Mouse (Mus musculus) forebrain, embryonic 16.5 days (tissue): ENCODE measurements around the gene Camk1. TPM values are rescaled to one million over a fixed set of nuclear protein-coding genes. Genes with fewer than 3 reads are reported as not detected.

Experiments used
- ATAC-seq: fragments of 200-750 bp; cut with Nextera tagmentation; 2 replicates; pipeline ENCODE4 v1.8.0; 2017; ENCODE audit warnings: mild to moderate bottlenecking, moderate library complexity
- H3K27ac ChIP-seq: fragments of 300-500 bp; sonication (generic); 2 replicates; pipeline ENCODE4 v1.5.1; 2014; ENCODE audit warnings: low read length, control low read depth
- H3K27me3 ChIP-seq: fragments of 300-500 bp; sonication (generic); replicated peaks from 2 replicates; pipeline ENCODE4 v1.6.1; 2014; ENCODE audit warnings: low read length; ENCODE audit not compliant: control insufficient read depth, insufficient read depth
- H3K36me3 ChIP-seq: fragments of 300-500 bp; sonication (generic); 2 replicates; pipeline ENCODE4 v1.6.1; 2014; ENCODE audit not compliant: control insufficient read depth, insufficient read depth
- H3K4me1 ChIP-seq: fragments of 300-500 bp; sonication (generic); replicated peaks from 2 replicates; pipeline ENCODE4 v1.6.1; 2014; ENCODE audit warnings: low read length; ENCODE audit not compliant: control insufficient read depth, insufficient read depth
- H3K4me2 ChIP-seq: fragments of 300-500 bp; sonication (generic); 2 replicates; pipeline ENCODE4 v1.6.1; 2014; ENCODE audit warnings: mild to moderate bottlenecking, low read length, control low read depth
- H3K4me3 ChIP-seq: fragments of 300-500 bp; sonication (generic); replicated peaks from 2 replicates; pipeline ENCODE4 v1.5.1; 2014; ENCODE audit warnings: mild to moderate bottlenecking, low read length, control low read depth
- H3K9ac ChIP-seq: fragments of 300-500 bp; sonication (generic); replicated peaks from 2 replicates; pipeline ENCODE4 v1.6.1; 2014; ENCODE audit warnings: low read depth, low read length, control low read depth
- H3K9me3 ChIP-seq: fragments of 300-500 bp; sonication (generic); 2 replicates; pipeline ENCODE4 v1.6.1; 2016; ENCODE audit warnings: low read length; ENCODE audit not compliant: control insufficient read depth
- WGBS: fragments of 180-500 bp; shearing (Covaris S2); extraction: QIAGEN DNeasy Blood & Tissue Kit; methylation state at CpG from one replicate; pipeline ENCODE4 v1.1.7; 2014; 5-methylcytosine and 5-hydroxymethylcytosine counted together
- polyA plus RNA-seq: library from polyadenylated mRNA; unstranded; fragments of >200 nt; fragmentation: Nextera tagmentation; extraction: Ambion mirVana; gene quantifications from 2 replicates; pipeline ENCODE4 v1.2.1, GENCODE M21; 2015

Gene Camk1
- polyA plus RNA-seq, 1 experiment from 2014 or later, result 99.3 TPM

DNA sequence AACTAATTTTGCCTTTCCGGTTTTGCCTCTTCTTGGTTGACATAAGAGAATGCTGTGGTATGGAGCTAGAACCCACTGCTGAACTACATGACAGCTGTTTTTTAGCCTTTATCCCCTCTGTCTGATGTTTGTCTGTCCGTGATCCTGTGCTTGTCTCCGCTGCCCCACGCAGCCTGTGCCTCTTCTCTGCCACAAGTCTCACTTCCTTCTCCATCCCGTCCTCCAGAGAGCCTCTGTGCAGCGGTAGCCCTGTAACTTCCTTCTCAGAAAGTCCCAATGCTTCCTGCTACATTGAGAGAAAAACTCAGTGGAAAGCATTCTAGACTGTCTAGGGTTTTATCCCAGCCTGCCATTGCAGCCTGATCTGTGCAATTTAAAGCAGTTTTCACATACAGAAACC lies 35.5 kb upstream of the Camk1 start:
- H3K4me2 ChIP-seq, result peak overlapping the region; percentile 86; the same call in 1 of the 2 replicates
- H3K27me3 ChIP-seq, result no peaks in the 10 kb centered on the region
- no peak overlapping the region for H3K27ac ChIP-seq
- WGBS, result 89% methylated on average over 6 of the region's 6 CpGs
- peaks cover 28% of the 10 kb centered on the region for H3K36me3 ChIP-seq
- no peak overlapping the region; the same call in 1 of the 2 replicates for H3K4me3 ChIP-seq
- peaks cover 20% of the 10 kb centered on the region for H3K4me1 ChIP-seq
- H3K9ac ChIP-seq, result no peak overlapping the region
- ATAC-seq, result no peak
- no peaks in the 10 kb centered on the region for H3K9me3 ChIP-seq

- peak; percentile 95 for ATAC-seq
- WGBS, result under 1% methylated on average over 60 of the region's 61 CpGs
- Histone ChIP-seq H3K36me3 (peaks cover 24% of the 10 kb centered on the region), H3K4me2 (peak within 1 kb of the TSS; percentile 86), H3K9me3 (no peaks in the 10 kb centered on the region), H3K27ac (peak within 1 kb of the TSS; percentile 91), H3K4me1 (peaks cover 20% of the 10 kb centered on the region), H3K27me3 (no peaks in the 10 kb centered on the region), H3K4me3 (peak within 1 kb of the TSS; percentile 56), H3K9ac (peak within 1 kb of the TSS; percentile 95)
Measured at GRCm38 (mm10) chr6:113377496-113378385, 34.0 kb upstream of the Camk1 start, which contains the start of the genes Tada3 and Arpc4. Tada3 (minus strand) TSS chr6:113377883. Arpc4 (plus strand) TSS chr6:113378115.

DNA sequence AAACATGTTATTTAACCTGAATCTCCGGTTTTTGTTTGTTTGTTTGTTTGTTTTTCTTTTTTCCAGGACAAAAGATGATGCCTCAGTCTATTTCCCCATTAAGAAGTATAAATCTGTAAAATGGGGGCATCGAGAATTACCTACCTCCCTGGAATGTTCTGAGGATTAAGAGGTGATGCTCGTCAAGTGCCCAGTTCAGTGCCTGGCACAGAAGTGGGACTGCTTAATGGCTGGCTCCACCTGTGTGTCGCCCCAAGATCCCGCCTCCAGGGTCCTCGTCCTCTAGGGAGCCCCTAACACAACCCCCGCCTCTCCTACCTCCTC lies 33.4 kb upstream of the Camk1 start:
- no peak for ATAC-seq
- Histone ChIP-seq H3K4me2 (peak overlapping the region; percentile 81), H3K27me3 (no peaks in the 10 kb centered on the region), H3K4me3 (peak overlapping the region; percentile 56), H3K27ac (peak overlapping the region; percentile 91), H3K36me3 (peaks cover 23% of the 10 kb centered on the region), H3K9ac (peak overlapping the region; percentile 95), H3K4me1 (peaks cover 20% of the 10 kb centered on the region), H3K9me3 (no peaks in the 10 kb centered on the region)
- WGBS, result 8% methylated on average over 7 of the region's 7 CpGs

DNA sequence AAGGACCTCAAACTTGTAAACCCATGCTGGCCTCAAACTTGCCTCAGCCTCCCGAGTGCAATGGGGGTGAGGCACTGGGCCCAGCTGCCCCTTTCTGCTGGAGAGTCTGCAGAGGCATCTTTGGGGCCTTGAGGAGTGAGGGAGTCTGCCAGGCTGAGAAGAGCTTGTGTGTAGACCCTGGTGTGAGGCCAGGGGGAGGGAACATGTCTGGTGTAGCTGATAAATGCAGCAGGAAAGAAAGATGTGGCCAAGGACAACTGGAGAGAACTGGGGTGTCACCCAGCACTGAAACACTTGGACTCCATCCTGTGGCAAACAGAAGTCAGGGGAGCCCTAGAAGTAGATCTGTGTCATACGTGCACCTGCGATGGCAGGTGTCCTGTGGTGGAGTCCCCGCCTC lies 29.7 kb upstream of the Camk1 start:
- Histone ChIP-seq H3K4me2 (no peak overlapping the region), H3K9ac (no peak overlapping the region)
- WGBS, result 93% methylated on average over 4 of the region's 4 CpGs

DNA sequence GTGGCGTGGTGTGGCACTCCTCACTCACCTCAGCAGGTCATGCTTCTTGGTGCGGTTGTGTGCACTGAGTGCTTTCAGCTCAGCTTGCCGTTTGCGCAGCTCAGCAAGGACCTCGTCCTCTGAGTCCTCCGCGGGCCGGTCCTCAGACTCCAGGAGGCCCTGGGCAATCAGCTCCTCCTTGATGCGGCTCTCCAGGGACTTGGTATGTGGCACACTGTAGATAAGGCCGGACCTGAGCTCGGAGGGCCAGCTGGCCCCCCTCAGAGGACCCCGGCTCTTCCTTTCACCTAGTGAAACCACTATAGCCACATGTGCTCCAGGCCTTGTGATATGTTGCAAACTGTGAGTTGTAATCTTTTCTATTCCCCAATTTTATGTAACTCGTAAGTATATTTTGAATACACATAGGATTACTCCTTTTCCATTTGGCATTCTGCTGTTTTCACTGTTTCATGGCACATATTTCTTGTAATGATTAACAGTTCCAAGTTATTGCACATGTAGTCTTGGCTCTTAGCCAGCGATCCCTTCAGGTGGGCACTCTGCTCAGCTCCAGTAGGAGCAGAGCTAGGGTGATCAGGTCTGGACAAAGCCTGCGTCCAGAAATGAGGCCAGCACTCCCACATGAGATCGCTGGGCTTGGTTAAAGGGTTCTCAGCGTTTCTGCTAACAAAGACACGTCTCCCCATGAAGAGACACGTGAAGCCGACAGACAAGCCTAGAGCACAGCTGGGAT lies 26.6 kb upstream of the Camk1 start:
- peaks cover 35% of the 10 kb centered on the region for H3K36me3 ChIP-seq
- H3K27ac ChIP-seq, result no peak overlapping the region
- H3K4me1 ChIP-seq, result no peaks in the 10 kb centered on the region
- H3K4me3 ChIP-seq, result no peak overlapping the region
- H3K27me3 ChIP-seq, result no peaks in the 10 kb centered on the region
- WGBS, result 93% methylated on average over 20 of the region's 20 CpGs
- no peak for ATAC-seq
- no peak overlapping the region for H3K4me2 ChIP-seq
- H3K9me3 ChIP-seq, result no peaks in the 10 kb centered on the region
- no peak overlapping the region for H3K9ac ChIP-seq

More for the DNA sequence above, 29.7 kb upstream of the Camk1 start:
- ATAC-seq, result no peak
- Histone ChIP-seq H3K27me3 (no peaks in the 10 kb centered on the region), H3K36me3 (peaks cover 38% of the 10 kb centered on the region), H3K9me3 (no peaks in the 10 kb centered on the region), H3K4me3 (no peak overlapping the region), H3K27ac (no peak overlapping the region), H3K4me1 (peaks cover 10% of the 10 kb centered on the region)

GRCm38 (mm10) chr6:113368577-113368976 lies 24.8 kb upstream of the Camk1 start:
- Histone ChIP-seq H3K4me3 (no peak overlapping the region), H3K9me3 (no peaks in the 10 kb centered on the region), H3K27ac (no peak overlapping the region), H3K9ac (no peak overlapping the region), H3K36me3 (peaks cover 27% of the 10 kb centered on the region), H3K4me1 (no peaks in the 10 kb centered on the region), H3K4me2 (no peak overlapping the region), H3K27me3 (no peaks in the 10 kb centered on the region)
- 74% methylated on average over 5 of the region's 5 CpGs for WGBS
- ATAC-seq, result no peak

GRCm38 (mm10) chr6:113368124-113368523 lies 24.3 kb upstream of the Camk1 start:
- Histone ChIP-seq H3K36me3 (peaks cover 25% of the 10 kb centered on the region), H3K27me3 (no peaks in the 10 kb centered on the region), H3K9ac (no peak overlapping the region), H3K4me1 (no peaks in the 10 kb centered on the region), H3K4me2 (no peak overlapping the region), H3K27ac (no peak overlapping the region), H3K4me3 (no peak overlapping the region), H3K9me3 (no peaks in the 10 kb centered on the region)
- 94% methylated on average over 7 of the region's 7 CpGs for WGBS
- ATAC-seq, result no peak

GRCm38 (mm10) chr6:113367574-113367973 lies 23.8 kb upstream of the Camk1 start:
- H3K27me3 ChIP-seq, result no peaks in the 10 kb centered on the region
- no peaks in the 10 kb centered on the region for H3K4me1 ChIP-seq
- peaks cover 25% of the 10 kb centered on the region for H3K36me3 ChIP-seq
- H3K4me3 ChIP-seq, result no peak overlapping the region
- H3K27ac ChIP-seq, result no peak overlapping the region
- no peaks in the 10 kb centered on the region for H3K9me3 ChIP-seq
- no peak for ATAC-seq
- WGBS, result 95% methylated on average over 1 of the region's 1 CpGs
- H3K4me2 ChIP-seq, result no peak overlapping the region
- H3K9ac ChIP-seq, result no peak overlapping the region

- Histone ChIP-seq H3K27ac (no peak overlapping the region), H3K4me2 (no peak overlapping the region), H3K9ac (no peak overlapping the region), H3K36me3 (peaks cover 23% of the 10 kb centered on the region), H3K9me3 (no peaks in the 10 kb centered on the region), H3K27me3 (no peaks in the 10 kb centered on the region), H3K4me3 (no peak overlapping the region), H3K4me1 (no peaks in the 10 kb centered on the region)
- 88% methylated on average over 6 of the region's 6 CpGs for WGBS
- no peak for ATAC-seq
Measured at GRCm38 (mm10) chr6:113366639-113367038, 22.9 kb upstream of the Camk1 start.
